Mouse (Mus musculus) cortical plate, adult 2 months (tissue): Measurements from ENCODE around the gene Cfap46.

Experiments used
- CTCF ChIP-seq: fragments of 200-500 bp; IDR thresholded peaks from 2 replicates; pipeline ENCODE4 v1.5.1; 2011; ENCODE audit warnings: mild to moderate bottlenecking, control low read depth, low read length; ENCODE audit not compliant: insufficient read depth; ENCODE audit errors: extremely low read depth
- POLR2A ChIP-seq: fragments of 200-500 bp; IDR thresholded peaks from 2 replicates; pipeline ENCODE4 v1.6.1; 2011; ENCODE audit warnings: mild to moderate bottlenecking, low read length, control low read depth; ENCODE audit not compliant: insufficient read depth; ENCODE audit errors: extremely low read depth

GRCm38 (mm10) chr7:139649698-139650097, 33.9 kb downstream of the Cfap46 start:
- TF ChIP-seq CTCF: no peak
- TF ChIP-seq POLR2A: no peak
